Mouse (Mus musculus) intestine, embryonic 15.5 days (tissue): ENCODE data around the gene Lonp2. TPM values are rescaled to one million over a fixed set of nuclear protein-coding genes. Genes with fewer than 3 reads are reported as not detected.
A peak's percentile ranks its signal among the peaks of the same experiment; 100 is the strongest.

Experiments
- ATAC-seq: fragments of 200-750 bp; cut with Nextera tagmentation; 2 replicates; pipeline ENCODE4 v1.8.0; 2017; ENCODE audit warnings: moderate TSS enrichment, moderate library complexity
- H3K27ac ChIP-seq: fragments of 300-500 bp; sonication (generic); 2 replicates; pipeline ENCODE4 v1.5.1; 2015; ENCODE audit warnings: mild to moderate bottlenecking, inconsistent platforms
- H3K27me3 ChIP-seq: fragments of 300-500 bp; sonication (generic); replicated peaks from 2 replicates; pipeline ENCODE4 v1.6.1; 2015; ENCODE audit warnings: inconsistent platforms
- H3K36me3 ChIP-seq: fragments of 300-500 bp; sonication (generic); 2 replicates; pipeline ENCODE4 v1.6.1; 2015; ENCODE audit warnings: inconsistent platforms
- H3K4me1 ChIP-seq: fragments of 300-500 bp; sonication (generic); replicated peaks from 2 replicates; pipeline ENCODE4 v1.6.1; 2015; ENCODE audit warnings: inconsistent platforms
- H3K4me2 ChIP-seq: fragments of 300-500 bp; sonication (generic); replicated peaks from 2 replicates; pipeline ENCODE4 v1.6.1; 2015; ENCODE audit warnings: mild to moderate bottlenecking, inconsistent platforms
- H3K4me3 ChIP-seq: fragments of 300-500 bp; sonication (generic); replicated peaks from 2 replicates; pipeline ENCODE4 v1.5.1; 2015; ENCODE audit warnings: inconsistent platforms
- H3K9ac ChIP-seq: fragments of 300-500 bp; sonication (generic); 2 replicates; pipeline ENCODE4 v1.6.1; 2015; ENCODE audit warnings: inconsistent platforms
- H3K9me3 ChIP-seq: fragments of 300-500 bp; sonication (generic); 2 replicates; pipeline ENCODE4 v1.6.1; 2016; ENCODE audit warnings: inconsistent platforms
- WGBS: fragments of 180-500 bp; shearing (Covaris S2); methylation state at CpG from one replicate; pipeline ENCODE4 v1.1.7; 2015; 5-methylcytosine and 5-hydroxymethylcytosine counted together
- polyA plus RNA-seq: library from polyadenylated mRNA; unstranded; fragments of >200 nt; fragmentation: Nextera tagmentation; extraction: Ambion mirVana; gene quantifications from 2 replicates; pipeline ENCODE4 v1.2.1, GENCODE M21; 2015

The Lonp2 gene
- polyA plus RNA-seq, 1 experiment from 2014 or later, result 63.0 TPM

DNA sequence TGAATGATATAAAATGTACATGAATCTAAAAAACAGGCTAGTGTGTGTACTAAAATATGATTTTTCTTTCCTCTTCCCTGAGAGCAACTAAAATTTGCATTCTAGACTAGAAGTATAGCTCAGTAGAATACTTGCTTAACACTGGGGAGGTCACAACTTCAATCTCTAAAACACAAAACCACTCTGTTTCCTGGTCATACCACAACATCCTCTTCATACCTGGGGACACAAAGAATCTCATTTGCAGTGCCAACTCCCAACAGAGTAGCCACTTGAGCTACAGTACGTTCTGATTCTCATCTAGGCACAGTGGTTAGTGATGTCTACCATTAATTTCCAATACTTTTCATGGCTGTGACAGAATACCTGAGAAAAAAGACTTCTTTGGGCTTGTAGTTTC, 95.5 kb downstream of the Lonp2 start:
- no peak for ATAC-seq
- Histone ChIP-seq H3K9ac (no peak overlapping the region), H3K36me3 (0 out of 2 replicates have a peak, but pooled peaks cover 2% of the 10 kb centered on the region), H3K4me1 (no peaks in the 10 kb centered on the region), H3K9me3 (no peaks in the 10 kb centered on the region), H3K4me2 (no peak overlapping the region), H3K27me3 (no peaks in the 10 kb centered on the region), H3K27ac (no peak overlapping the region), H3K4me3 (no peak overlapping the region)
- WGBS, result 88% methylated on average over 1 of the region's 1 CpGs

DNA sequence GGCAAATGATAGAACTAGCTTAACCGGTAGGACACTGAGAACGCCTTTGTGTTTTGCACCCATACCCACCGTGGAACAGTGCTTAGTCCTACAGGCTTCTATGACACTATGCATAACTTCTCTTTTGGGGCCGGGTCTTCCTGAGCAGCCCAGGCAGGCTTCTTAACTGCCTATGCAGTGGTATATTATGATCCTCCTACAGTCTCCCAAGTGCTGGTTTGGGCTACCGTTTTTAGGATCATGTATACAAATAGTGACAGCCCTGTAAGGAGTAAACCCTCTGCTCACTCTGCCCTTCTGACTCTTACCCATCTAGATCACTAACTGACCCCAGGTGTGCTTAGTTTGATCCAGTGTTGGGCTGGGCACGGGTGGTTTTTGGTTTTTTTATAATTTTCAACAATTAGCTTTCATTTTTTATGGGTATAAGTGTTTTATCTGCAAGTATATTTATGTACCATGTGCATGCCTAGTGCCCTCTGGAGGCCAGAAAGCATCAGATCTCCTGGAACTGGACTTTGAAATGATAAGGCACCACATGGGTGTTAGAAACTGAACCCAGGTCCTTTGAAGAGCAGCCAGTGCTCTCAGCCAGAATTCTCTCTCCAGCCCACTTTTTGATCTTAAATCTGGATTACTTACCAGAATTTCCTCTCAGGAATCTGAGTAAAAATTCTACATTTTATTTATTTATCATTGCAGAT, 97.1 kb downstream of the Lonp2 start:
- Histone ChIP-seq H3K36me3 (0 out of 2 replicates have a peak, but pooled peaks cover 2% of the 10 kb centered on the region), H3K27me3 (no peaks in the 10 kb centered on the region), H3K27ac (no peak overlapping the region), H3K4me1 (no peaks in the 10 kb centered on the region), H3K4me3 (no peak overlapping the region), H3K9ac (no peak overlapping the region), H3K9me3 (no peaks in the 10 kb centered on the region), H3K4me2 (no peak overlapping the region)
- no peak for ATAC-seq
- WGBS, result 91% methylated on average over 6 of the region's 6 CpGs

DNA sequence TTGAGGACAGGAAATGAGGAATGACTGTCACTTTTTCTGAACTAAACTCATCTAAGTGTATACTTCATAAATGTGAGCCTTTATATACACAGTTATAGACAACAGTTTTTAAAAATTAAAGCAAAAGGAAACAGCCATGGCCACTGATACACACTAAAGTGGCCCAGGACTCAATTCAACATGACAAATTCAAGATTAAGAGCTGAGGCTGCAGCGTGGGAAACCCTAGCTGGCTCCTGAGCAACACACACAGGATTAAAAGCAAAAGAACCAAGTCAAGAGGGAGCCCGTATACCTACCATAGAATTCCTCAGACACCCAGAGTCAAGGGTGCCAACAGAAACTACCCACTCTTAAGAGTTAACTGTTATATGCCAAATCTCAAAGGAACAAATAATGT, 97.6 kb downstream of the Lonp2 start:
- no peaks in the 10 kb centered on the region for H3K27me3 ChIP-seq
- no peaks in the 10 kb centered on the region for H3K9me3 ChIP-seq
- no peaks in the 10 kb centered on the region for H3K4me1 ChIP-seq
- H3K36me3 ChIP-seq, result 0 out of 2 replicates have a peak, but pooled peaks cover 2% of the 10 kb centered on the region
- H3K4me2 ChIP-seq, result no peak overlapping the region
- 86% methylated on average over 2 of the region's 2 CpGs for WGBS
- H3K9ac ChIP-seq, result no peak overlapping the region
- ATAC-seq, result no peak
- H3K4me3 ChIP-seq, result no peak overlapping the region
- H3K27ac ChIP-seq, result no peak overlapping the region

DNA sequence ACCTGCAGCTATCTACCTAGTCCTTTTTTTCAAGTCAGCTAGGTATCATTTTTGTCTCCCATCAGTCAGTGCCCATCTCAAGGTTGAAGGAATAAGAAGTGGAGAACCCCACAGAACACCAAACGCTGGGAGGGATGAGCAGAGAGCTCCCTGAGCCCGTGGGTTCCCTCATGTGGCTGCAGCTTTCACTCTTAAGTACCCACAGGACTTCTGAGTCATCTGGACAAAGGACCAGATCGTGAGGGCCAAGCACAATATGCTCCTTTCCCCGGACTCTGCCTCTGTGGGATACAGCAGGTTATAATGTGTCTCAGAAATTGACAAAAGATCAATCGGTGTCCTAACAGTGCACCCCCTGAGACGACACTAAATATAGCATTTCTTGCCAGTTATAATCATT, 103.1 kb downstream of the Lonp2 start:
- H3K4me3 ChIP-seq, result no peak overlapping the region
- H3K9me3 ChIP-seq, result no peaks in the 10 kb centered on the region
- no peak overlapping the region for H3K9ac ChIP-seq
- no peak overlapping the region for H3K4me2 ChIP-seq
- H3K27ac ChIP-seq, result no peak overlapping the region
- no peaks in the 10 kb centered on the region for H3K27me3 ChIP-seq
- ATAC-seq, result no peak
- peaks cover 26% of the 10 kb centered on the region; the same call in 1 of the 2 replicates for H3K4me1 ChIP-seq
- 0 out of 2 replicates have a peak, but pooled peaks cover 2% of the 10 kb centered on the region for H3K36me3 ChIP-seq
- 79% methylated on average over 6 of the region's 6 CpGs for WGBS

GRCm38 (mm10) chr8:86728224-86728950, 104.5 kb downstream of the Lonp2 start:
- Histone ChIP-seq H3K36me3 (0 out of 2 replicates have a peak, but pooled peaks cover 2% of the 10 kb centered on the region), H3K4me2 (no peak overlapping the region), H3K27me3 (no peaks in the 10 kb centered on the region), H3K27ac (no peak overlapping the region), H3K4me3 (no peak overlapping the region), H3K4me1 (peaks cover 26% of the 10 kb centered on the region; the same call in 1 of the 2 replicates), H3K9me3 (no peaks in the 10 kb centered on the region), H3K9ac (no peak overlapping the region)
- 62% methylated on average over 19 of the region's 19 CpGs for WGBS
- peak; percentile 63; the same call in 1 of the 2 replicates for ATAC-seq

GRCm38 (mm10) chr8:86730303-86730702, 106.5 kb downstream of the Lonp2 start:
- H3K36me3 ChIP-seq, result no peaks in the 10 kb centered on the region
- no peak for ATAC-seq
- no peak overlapping the region for H3K27ac ChIP-seq
- H3K9ac ChIP-seq, result no peak overlapping the region
- no peaks in the 10 kb centered on the region for H3K27me3 ChIP-seq
- no peak overlapping the region for H3K4me3 ChIP-seq
- WGBS, result 39% methylated on average over 3 of the region's 3 CpGs
- H3K4me2 ChIP-seq, result no peak overlapping the region
- H3K9me3 ChIP-seq, result no peaks in the 10 kb centered on the region
- peaks cover 26% of the 10 kb centered on the region; the same call in 1 of the 2 replicates for H3K4me1 ChIP-seq

DNA sequence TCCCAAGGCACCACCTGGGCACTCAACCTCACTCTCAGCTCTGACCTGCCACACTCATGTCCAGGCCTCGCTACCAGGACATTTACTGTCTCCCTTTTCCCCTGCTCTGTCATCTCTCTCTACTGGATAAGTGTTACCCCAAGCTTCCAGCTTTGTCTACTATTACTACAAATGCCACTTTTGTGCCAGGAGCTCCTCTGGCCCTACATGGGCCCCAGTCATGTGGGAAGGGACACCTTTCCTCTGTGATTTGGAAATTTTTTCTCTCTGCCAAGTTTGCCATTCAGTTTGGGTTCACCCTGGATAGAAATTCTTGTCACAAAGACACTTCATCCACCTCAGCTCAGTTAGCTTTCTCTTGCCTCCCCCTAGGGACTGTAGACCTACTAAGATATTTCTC, 107.0 kb downstream of the Lonp2 start:
- Histone ChIP-seq H3K27ac (no peak overlapping the region), H3K9me3 (no peaks in the 10 kb centered on the region), H3K4me3 (no peak overlapping the region), H3K27me3 (no peaks in the 10 kb centered on the region), H3K9ac (no peak overlapping the region), H3K36me3 (no peaks in the 10 kb centered on the region), H3K4me2 (no peak overlapping the region), H3K4me1 (peaks cover 29% of the 10 kb centered on the region; the same call in 1 of the 2 replicates)
- ATAC-seq, result no peak
- 86% methylated on average over 1 of the region's 1 CpGs for WGBS

GRCm38 (mm10) chr8:86734171-86734570, 110.3 kb downstream of the Lonp2 start:
- H3K27ac ChIP-seq, result no peak overlapping the region
- 71% methylated on average over 4 of the region's 4 CpGs for WGBS
- H3K36me3 ChIP-seq, result no peaks in the 10 kb centered on the region
- no peak overlapping the region for H3K9ac ChIP-seq
- H3K27me3 ChIP-seq, result no peaks in the 10 kb centered on the region
- H3K4me3 ChIP-seq, result no peak overlapping the region
- H3K9me3 ChIP-seq, result no peaks in the 10 kb centered on the region
- H3K4me1 ChIP-seq, result peaks cover 16% of the 10 kb centered on the region; the same call in 1 of the 2 replicates
- H3K4me2 ChIP-seq, result no peak overlapping the region
- no peak for ATAC-seq

DNA sequence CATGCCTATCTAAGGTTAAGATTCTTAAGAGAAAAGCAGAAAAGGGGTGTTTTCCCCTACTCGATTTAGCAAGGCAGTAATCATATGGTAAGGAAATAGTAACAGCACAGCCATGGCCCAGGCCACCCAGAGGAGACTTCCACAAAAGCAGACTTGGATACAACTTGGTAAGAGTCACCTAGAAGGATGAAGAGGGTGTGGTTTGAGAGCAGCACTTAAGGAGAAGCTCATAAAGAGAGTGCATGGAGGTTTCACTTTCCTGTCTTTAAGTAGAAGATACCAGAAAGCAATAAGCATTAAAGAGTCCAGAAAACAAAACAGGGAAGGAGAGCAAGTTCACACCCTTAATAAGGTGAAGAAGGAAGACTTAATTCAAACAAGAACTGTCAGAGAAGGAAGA, 111.1 kb downstream of the Lonp2 start:
- no peak overlapping the region for H3K9ac ChIP-seq
- WGBS, result 75% methylated on average over 1 of the region's 1 CpGs
- no peak overlapping the region for H3K27ac ChIP-seq
- ATAC-seq, result no peak
- no peaks in the 10 kb centered on the region for H3K36me3 ChIP-seq
- H3K27me3 ChIP-seq, result no peaks in the 10 kb centered on the region
- peaks cover 16% of the 10 kb centered on the region; the same call in 1 of the 2 replicates for H3K4me1 ChIP-seq
- no peaks in the 10 kb centered on the region for H3K9me3 ChIP-seq
- H3K4me2 ChIP-seq, result no peak overlapping the region
- H3K4me3 ChIP-seq, result no peak overlapping the region

DNA sequence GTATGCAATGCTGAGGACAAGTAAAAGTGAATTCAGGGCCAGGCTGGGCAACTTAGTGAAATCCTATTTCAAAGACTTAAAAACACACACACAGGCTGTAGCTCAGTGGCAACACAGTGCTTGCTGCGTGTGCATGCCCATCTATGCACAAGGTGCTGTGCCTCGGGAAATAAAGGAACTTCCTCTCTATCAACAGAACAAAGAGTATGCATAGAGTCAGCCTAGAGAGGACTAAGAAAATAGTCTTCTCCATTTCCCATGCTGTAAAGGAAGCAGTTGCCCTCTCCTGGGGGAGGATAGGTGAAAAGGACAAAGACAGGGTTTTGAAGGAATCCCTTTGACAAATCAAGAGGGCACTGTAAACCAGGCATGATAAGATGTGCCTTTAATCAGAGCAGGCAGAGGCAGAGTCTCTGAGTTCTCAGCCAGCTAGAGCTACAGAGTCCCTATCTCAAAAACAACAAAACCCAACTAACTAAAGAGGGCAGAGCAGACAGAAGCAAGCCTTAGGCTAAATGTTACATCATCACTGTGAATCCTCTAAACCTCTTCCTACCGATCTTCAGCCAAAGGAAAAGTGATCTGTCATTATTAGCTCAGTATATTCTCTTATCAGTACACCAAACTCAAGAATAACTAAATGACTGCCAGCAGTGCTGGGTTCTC, 111.7 kb downstream of the Lonp2 start:
- ATAC-seq, result no peak
- H3K4me3 ChIP-seq, result no peak overlapping the region
- WGBS, result 39% methylated on average over 3 of the region's 3 CpGs
- H3K27me3 ChIP-seq, result no peaks in the 10 kb centered on the region
- H3K9me3 ChIP-seq, result no peaks in the 10 kb centered on the region
- no peaks in the 10 kb centered on the region for H3K36me3 ChIP-seq
- no peak overlapping the region for H3K9ac ChIP-seq
- H3K4me1 ChIP-seq, result peaks cover 12% of the 10 kb centered on the region; the same call in 1 of the 2 replicates
- H3K27ac ChIP-seq, result no peak overlapping the region
- no peak overlapping the region for H3K4me2 ChIP-seq

GRCm38 (mm10) chr8:86740899-86741298, 117.1 kb downstream of the Lonp2 start:
- Histone ChIP-seq H3K27ac (no peak overlapping the region), H3K36me3 (no peaks in the 10 kb centered on the region), H3K9me3 (no peaks in the 10 kb centered on the region), H3K4me1 (0 out of 2 replicates have a peak, but pooled peaks cover 6% of the 10 kb centered on the region), H3K27me3 (no peaks in the 10 kb centered on the region), H3K4me3 (no peak overlapping the region), H3K9ac (no peak overlapping the region), H3K4me2 (no peak overlapping the region)
- ATAC-seq, result no peak

DNA sequence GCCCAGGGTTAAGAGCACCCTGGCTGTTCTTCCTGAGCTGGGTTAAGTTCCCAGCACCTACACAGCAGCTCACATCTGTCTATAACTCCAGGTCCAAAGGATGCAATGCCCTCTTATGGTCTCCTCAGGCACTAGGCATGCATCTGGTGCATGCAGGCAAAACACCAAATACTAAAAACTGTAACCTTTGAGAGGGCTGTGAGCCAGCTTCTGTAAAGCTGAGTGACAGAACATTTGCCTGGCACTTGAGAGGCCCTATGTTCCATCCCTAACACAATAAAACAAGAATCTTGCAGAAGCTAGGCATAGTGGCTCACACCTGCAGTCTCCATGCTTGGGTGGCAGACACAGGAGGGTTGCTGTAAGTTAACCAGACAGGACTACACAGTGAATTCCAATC, 117.8 kb downstream of the Lonp2 start:
- Histone ChIP-seq H3K4me2 (no peak overlapping the region), H3K9ac (no peak overlapping the region), H3K27ac (no peak overlapping the region), H3K4me1 (0 out of 2 replicates have a peak, but pooled peaks cover 5% of the 10 kb centered on the region), H3K9me3 (no peaks in the 10 kb centered on the region), H3K4me3 (no peak overlapping the region), H3K36me3 (no peaks in the 10 kb centered on the region), H3K27me3 (no peaks in the 10 kb centered on the region)
- ATAC-seq, result no peak
